10 mouse cellular contexts compared by ENCODE assay signal in the genomic region with DNA sequence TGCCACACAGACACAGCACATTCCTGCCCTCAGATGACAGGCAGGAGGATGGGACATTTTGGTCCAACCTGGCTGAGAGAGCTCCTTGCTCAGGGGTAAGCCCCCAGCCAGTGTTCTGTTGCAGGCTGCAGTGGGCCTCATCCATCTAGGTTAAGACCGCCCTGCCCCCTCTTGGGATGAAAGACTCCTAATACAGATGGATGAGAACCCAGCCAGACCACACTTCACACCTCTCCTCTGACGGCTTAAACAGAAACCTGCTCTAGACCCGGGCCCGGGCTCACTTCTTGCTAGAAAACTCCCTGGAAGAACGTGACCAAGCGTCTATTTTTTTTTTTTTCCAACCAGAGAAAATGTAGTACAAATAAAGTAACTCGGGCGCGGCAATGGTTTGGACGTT. TPM values are rescaled to one million over a fixed set of nuclear protein-coding genes. Genes with fewer than 3 reads are reported as not detected.
DNase-seq lines count a peak whose midpoint lies in the region; ATAC-seq and TF ChIP-seq lines count a peak whose summit lies in the region.
"Had no signal": no experiment of that assay in that cellular context is flagged by ENCODE, and none has a peak within 500 bp of the region (broad histone marks: within the 10 kb centered on the region; RNA-seq: fewer than 3 reads in every experiment).

No protein-coding gene starts in this region.

- peaks cover 57% of the 10 kb centered on the region for H3K27me3 ChIP-seq in forebrain, embryonic 11.5 days (ENCODE audit: control insufficient read depth, insufficient read depth, low read length)
- peaks cover 99% of the 10 kb centered on the region for H3K27me3 ChIP-seq in limb, embryonic 10.5 days (ENCODE audit: low read depth, poor library complexity, severe bottlenecking)

- peak overlapping the region; percentile 99; the same call in 1 of the 2 replicates for H3K4me2 ChIP-seq in forebrain, embryonic 11.5 days (ENCODE audit: low read depth, low read length, severe bottlenecking)

- TF ChIP-seq CTCF in layer of hippocampus, adult 2 months (conservative IDR thresholded peaks at IDR 0.05), result no peak

- no peak for DNase-seq in layer of hippocampus, adult 2 months (ENCODE audit: low spot score in 2 of 2)
- no peak for DNase-seq in layer of hippocampus, adult 18-20 months (ENCODE audit: low spot score in 2 of 2)
- DNase-seq in forebrain, embryonic 11.5 days (ENCODE audit: low spot score), result peak; percentile 58
- DNase-seq in limb, embryonic 10.5 days (ENCODE audit: low spot score), result peak; percentile 65
- DNase-seq in retina, postnatal 1 day, result peak; percentile 50
- no peak for DNase-seq in left cerebral cortex, adult 9 months (ENCODE audit: low spot score in 2 of 2)
- DNase-seq: cerebellum, adult 11-12 months had no signal

- 1% methylated on average over 10 of the region's 10 CpGs for WGBS in forebrain, embryonic 11.5 days
- WGBS in limb, embryonic 10.5 days, result 0% methylated on average over 10 of the region's 10 CpGs

- no peaks in the 10 kb centered on the region for H3K9me3 ChIP-seq in forebrain, embryonic 11.5 days (ENCODE audit: control insufficient read depth, low read length)
- no peaks in the 10 kb centered on the region for H3K9me3 ChIP-seq in limb, embryonic 10.5 days (replicated peaks)

- no peak for ATAC-seq in forebrain, embryonic 11.5 days (replicated peaks; ENCODE audit: low FRiP score)
- no peak for ATAC-seq in megakaryocyte-erythroid progenitor cell, adult 5-6 weeks (replicated peaks; ENCODE audit: low FRiP score, low TSS enrichment, poor library complexity, severe bottlenecking)
- no peak for ATAC-seq in megakaryocyte progenitor cell, adult 5-6 weeks (replicated peaks; ENCODE audit: poor library complexity)

- H3K4me3 ChIP-seq in layer of hippocampus, adult 2 months, result peak overlapping the region; percentile 93
- H3K4me3 ChIP-seq in forebrain, embryonic 11.5 days (ENCODE audit: low read depth, low read length), result peak overlapping the region; percentile 60; the same call in 1 of the 2 replicates
- no peak overlapping the region; the same call in 1 of the 2 replicates for H3K4me3 ChIP-seq in limb, embryonic 10.5 days

- peak overlapping the region; percentile 96; the same call in 1 of the 2 replicates for H3K27ac ChIP-seq in layer of hippocampus, adult 2 months
- H3K27ac ChIP-seq in forebrain, embryonic 11.5 days (ENCODE audit: low read depth, low read length), result no peak overlapping the region
- H3K27ac ChIP-seq in limb, embryonic 10.5 days, result no peak overlapping the region

- H3K4me1 ChIP-seq in forebrain, embryonic 11.5 days (replicated peaks; ENCODE audit: control insufficient read depth, insufficient read depth, low read length), result peaks cover 31% of the 10 kb centered on the region
- peaks cover 77% of the 10 kb centered on the region for H3K4me1 ChIP-seq in limb, embryonic 10.5 days

- no peak overlapping the region for H3K9ac ChIP-seq in forebrain, embryonic 11.5 days (ENCODE audit: low read length)

- H3K36me3 ChIP-seq in forebrain, embryonic 11.5 days (ENCODE audit: control insufficient read depth, insufficient read depth, low read length), result no peaks in the 10 kb centered on the region
- H3K36me3 ChIP-seq in limb, embryonic 10.5 days, result no peaks in the 10 kb centered on the region

RNA-seq across cellular contexts. Expression of gene Ntng2, which starts 3.0 kb away (rescaled TPM):
- 100 to 1,000 TPM; 111 TPM for total RNA-seq in layer of hippocampus, adult 2 months (2021)
- total RNA-seq in layer of hippocampus, adult 18-20 months (2021), result 100 to 1,000 TPM in 1 of 2 experiments, 10 to 100 TPM in 1; 94.3 to 102 TPM
- polyA plus RNA-seq in forebrain, embryonic 11.5 days (2014; fragmentation: Nextera tagmentation; extraction: Ambion mirVana), result 1.6 and 2.4 TPM in 2 replicates
- 0.16 and 0.50 TPM in 2 replicates for polyA plus RNA-seq in limb, embryonic 10.5 days (2016; fragmentation: Nextera tagmentation; extraction: Ambion mirVana)
- total RNA-seq in megakaryocyte-erythroid progenitor cell, adult 5-6 weeks (2014; fragmentation: Nextera tagmentation), result 2.3 and 2.8 TPM in 2 replicates
- total RNA-seq in megakaryocyte-erythroid progenitor cell, adult 5-6 weeks (2017), result not detected in 2 replicates
- 9.4 and 9.9 TPM in 2 replicates for total RNA-seq in megakaryocyte progenitor cell, adult 5-6 weeks (2015)
- total RNA-seq in megakaryocyte progenitor cell, adult 5-6 weeks (2017), result 1.5 and 1.8 TPM in 2 replicates
- polyA plus RNA-seq: heart, embryonic 14.5 days had no signal

Comparison
In these comparisons a context has a peak if more than half of its experiments do, and no peak if none do; other contexts are left out.
1. DNase-seq: peak in forebrain, embryonic 11.5 days (single experiment), limb, embryonic 10.5 days (single experiment) and retina, postnatal 1 day (single experiment); none in layer of hippocampus, adult 2 months (0 of 2), layer of hippocampus, adult 18-20 months (0 of 2) and left cerebral cortex, adult 9 months (0 of 2).
2. RNA of gene Ntng2, which starts 3.0 kb away (total RNA-seq): 111 TPM in layer of hippocampus, adult 2 months and 94.3 to 102 TPM in layer of hippocampus, adult 18-20 months; 1.5 to 9.9 TPM in megakaryocyte progenitor cell, adult 5-6 weeks and 2.3 to 2.8 TPM in megakaryocyte-erythroid progenitor cell, adult 5-6 weeks; every median in the first group is over 4 times any median in the second.